Mouse (Mus musculus): ENCODE results near the gene Twsg1. TPM values are rescaled to one million over a fixed set of nuclear protein-coding genes. Genes with fewer than 3 reads are reported as not detected.
A peak's percentile ranks its signal among the peaks of the same experiment; 100 is the strongest.

The Twsg1 gene
- total RNA-seq, 1 experiment from 2014 or later: 23.3 TPM

- ATAC-seq (replicated peaks; ENCODE audit: low read depth, poor library complexity, severe bottlenecking): no peak
Observed at GRCm38 (mm10) chr17:65903011-65903410, 48.0 kb downstream of the Twsg1 start.

- ATAC-seq (replicated peaks; ENCODE audit: low read depth, poor library complexity, severe bottlenecking): no peak
Observed at GRCm38 (mm10) chr17:65902281-65902680, 48.7 kb downstream of the Twsg1 start.

GRCm38 (mm10) chr17:65896016-65896415 lies 55.0 kb downstream of the Twsg1 start:
- no peak for ATAC-seq (replicated peaks; ENCODE audit: low read depth, poor library complexity, severe bottlenecking)

GRCm38 (mm10) chr17:65889476-65889875 lies 61.5 kb downstream of the Twsg1 start:
- no peak for ATAC-seq (replicated peaks; ENCODE audit: low read depth, poor library complexity, severe bottlenecking)

GRCm38 (mm10) chr17:65886571-65886970 lies 64.5 kb downstream of the Twsg1 start:
- ATAC-seq (replicated peaks; ENCODE audit: low read depth, poor library complexity, severe bottlenecking): no peak

- peak; percentile 55 for ATAC-seq (replicated peaks; ENCODE audit: low read depth, poor library complexity, severe bottlenecking)
Observed at GRCm38 (mm10) chr17:65885697-65886529, 65.1 kb downstream of the Twsg1 start, which contains the start of gene Ralbp1. TSS of gene Ralbp1 (minus strand) at chr17:65885798.

- ATAC-seq (replicated peaks; ENCODE audit: low read depth, poor library complexity, severe bottlenecking): no peak
Observed at GRCm38 (mm10) chr17:65885398-65885696, 65.7 kb downstream of the Twsg1 start.

GRCm38 (mm10) chr17:65884691-65885397 lies 66.2 kb downstream of the Twsg1 start:
- peak; percentile 90 for ATAC-seq (replicated peaks; ENCODE audit: low read depth, poor library complexity, severe bottlenecking)

GRCm38 (mm10) chr17:65884061-65884669 lies 66.9 kb downstream of the Twsg1 start:
- no peak for ATAC-seq (replicated peaks; ENCODE audit: low read depth, poor library complexity, severe bottlenecking)

- ATAC-seq (replicated peaks; ENCODE audit: low read depth, poor library complexity, severe bottlenecking): no peak
Observed at GRCm38 (mm10) chr17:65877026-65877425, 74.0 kb downstream of the Twsg1 start.

GRCm38 (mm10) chr17:65873834-65874233 lies 77.2 kb downstream of the Twsg1 start:
- ATAC-seq (replicated peaks; ENCODE audit: low read depth, poor library complexity, severe bottlenecking): no peak

GRCm38 (mm10) chr17:65873156-65873555 lies 77.9 kb downstream of the Twsg1 start:
- no peak for ATAC-seq (replicated peaks; ENCODE audit: low read depth, poor library complexity, severe bottlenecking)

GRCm38 (mm10) chr17:65872652-65873051 lies 78.4 kb downstream of the Twsg1 start:
- peak; percentile 78 for ATAC-seq (replicated peaks; ENCODE audit: low read depth, poor library complexity, severe bottlenecking)

- ATAC-seq (replicated peaks; ENCODE audit: low read depth, poor library complexity, severe bottlenecking): no peak
Observed at GRCm38 (mm10) chr17:65872051-65872450, 79.0 kb downstream of the Twsg1 start.

Other genes starting within 250 kb of the Twsg1 start
- 45.9 and 56.4 TPM in 2 replicates for gene Rab31, start 178.5 kb downstream of the Twsg1 start, total RNA-seq (2017)
- gene Ppp4r1, start 168.7 kb downstream of the Twsg1 start, total RNA-seq (2017): 53.1 and 60.4 TPM in 2 replicates
- gene Ralbp1, start 65.4 kb downstream of the Twsg1 start, total RNA-seq (2017): 114 and 116 TPM in 2 replicates
- gene Ankrd12, start 125.9 kb upstream of the Twsg1 start, total RNA-seq (2017): 50.5 and 62.8 TPM in 2 replicates
- gene Ndufv2, start 150.3 kb upstream of the Twsg1 start, total RNA-seq (2017): 219 and 270 TPM in 2 replicates
- 25.9 and 27.5 TPM in 2 replicates for gene Washc1, start 160.3 kb upstream of the Twsg1 start, total RNA-seq (2017)
- 17.1 and 25.4 TPM in 2 replicates for gene Ddx11, start 172.3 kb upstream of the Twsg1 start, total RNA-seq (2017)

All from common myeloid progenitor, adult 5-6 weeks (primary cell).